Mouse (Mus musculus) thymus, adult 2 months (tissue): ENCODE measurements around the gene Nlrp3. TPM values are rescaled to one million over a fixed set of nuclear protein-coding genes. Genes with fewer than 3 reads are reported as not detected.

Source experiments
- DNase-seq: peaks from one replicate; pipeline ENCODE4 v3.0.0; 2021
- H3K27ac ChIP-seq: fragments of 200-500 bp; 2 replicates; pipeline ENCODE4 v1.5.1; 2012; ENCODE audit warnings: low read length, control low read depth; ENCODE audit not compliant: control insufficient read depth, insufficient read depth
- H3K27me3 ChIP-seq: fragments of 200-500 bp; 2 replicates; pipeline ENCODE4 v1.6.1; 2012; ENCODE audit warnings: mild to moderate bottlenecking, low read length, moderate library complexity, mixed read lengths; ENCODE audit not compliant: control insufficient read depth, insufficient read depth
- H3K36me3 ChIP-seq: fragments of 200-500 bp; 2 replicates; pipeline ENCODE4 v1.6.1; 2012; ENCODE audit warnings: mild to moderate bottlenecking, low read length, moderate library complexity; ENCODE audit not compliant: control insufficient read depth, insufficient read depth
- H3K4me1 ChIP-seq: fragments of 200-500 bp; replicated peaks from 2 replicates; pipeline ENCODE4 v1.6.1; 2012; ENCODE audit warnings: low read length; ENCODE audit not compliant: control insufficient read depth, insufficient read depth
- H3K4me3 ChIP-seq: fragments of 200-500 bp; 2 replicates; pipeline ENCODE4 v1.5.1; 2012; ENCODE audit warnings: mild to moderate bottlenecking, low read length, control low read depth, moderate library complexity; ENCODE audit not compliant: control insufficient read depth, insufficient read depth
- CTCF ChIP-seq: fragments of 200-500 bp; IDR thresholded peaks from 2 replicates; pipeline ENCODE4 v1.5.1; 2012; ENCODE audit warnings: mild to moderate bottlenecking, control low read depth, low read length, moderate library complexity, borderline replicate concordance; ENCODE audit not compliant: control insufficient read depth, poor library complexity, insufficient read depth; ENCODE audit errors: extremely low read depth
- POLR2A ChIP-seq: fragments of 200-500 bp; IDR thresholded peaks from 2 replicates; pipeline ENCODE4 v1.6.1; 2012; ENCODE audit warnings: mild to moderate bottlenecking, low read length, control low read depth, moderate library complexity; ENCODE audit not compliant: control insufficient read depth, poor library complexity, insufficient read depth; ENCODE audit errors: extremely low read depth
- WGBS: fragments of 180-500 bp; shearing (Covaris S2); methylation state at CpG from one replicate; pipeline ENCODE4 v1.1.7; 2018; 5-methylcytosine and 5-hydroxymethylcytosine counted together
- polyA plus RNA-seq: library from polyadenylated mRNA; depleted of rRNA; stranded (reverse); fragments of >200 nt; gene quantifications from 2 replicates; pipeline ENCODE4 v1.2.3, GENCODE M21; 2012

Nlrp3 gene
- polyA plus RNA-seq, 1 experiment: 0.70 TPM

DNA sequence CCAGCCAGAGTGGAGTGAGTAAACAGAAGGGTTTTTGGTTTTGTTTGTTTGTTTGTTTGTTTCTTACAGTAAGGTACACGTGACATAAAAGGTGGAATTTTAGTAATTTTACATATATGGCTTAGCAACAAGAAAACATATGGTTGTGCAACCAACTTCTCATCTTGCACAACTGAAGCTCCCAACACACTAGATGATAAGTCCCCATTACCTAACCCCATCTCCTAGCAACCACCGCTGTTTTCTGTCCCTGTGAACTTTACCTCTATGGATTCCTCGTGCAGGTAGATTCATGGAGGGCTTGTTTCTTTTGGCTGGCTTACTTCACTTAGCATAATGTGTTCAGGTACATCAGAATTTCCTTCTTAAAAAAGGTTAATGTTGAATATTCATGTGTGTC is 2.0 kb downstream of the Nlrp3 start:
- WGBS: 91% methylated on average over 3 of the region's 3 CpGs
- Histone ChIP-seq H3K27me3 (no peaks in the 10 kb centered on the region), H3K4me3 (no peak overlapping the region), H3K36me3 (no peaks in the 10 kb centered on the region), H3K4me1 (no peaks in the 10 kb centered on the region), H3K27ac (no peak overlapping the region)
- TF ChIP-seq CTCF: no peak
- TF ChIP-seq POLR2A: no peak
- DNase-seq: no peak

DNA sequence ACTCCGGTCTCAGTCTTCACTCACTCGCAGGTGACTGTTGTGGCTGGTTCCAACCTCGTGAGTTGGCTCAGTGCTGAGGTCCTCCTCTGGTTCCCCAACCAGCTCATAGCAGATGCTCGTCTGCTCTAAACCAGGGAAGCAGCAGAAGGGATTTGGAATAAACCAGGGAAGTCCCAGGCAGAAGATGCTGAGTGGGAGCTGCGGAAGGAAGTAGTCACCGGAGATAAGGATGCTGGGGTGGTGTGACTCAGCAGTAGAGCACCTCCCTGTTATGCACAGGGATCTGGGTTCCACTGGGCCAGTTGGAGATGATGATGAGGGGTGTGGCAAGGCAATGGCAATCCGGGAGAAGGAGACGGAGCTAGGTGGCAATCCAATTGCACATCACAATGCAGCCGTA is 2.6 kb downstream of the Nlrp3 start:
- WGBS: 82% methylated on average over 9 of the region's 9 CpGs
- no peak overlapping the region for H3K27ac ChIP-seq
- H3K36me3 ChIP-seq: no peaks in the 10 kb centered on the region
- no peak for DNase-seq
- no peaks in the 10 kb centered on the region for H3K4me1 ChIP-seq
- H3K4me3 ChIP-seq: no peak overlapping the region
- no peaks in the 10 kb centered on the region for H3K27me3 ChIP-seq
- TF ChIP-seq POLR2A (no peak), CTCF (no peak)

- TF ChIP-seq POLR2A (no peak), CTCF (no peak)
- H3K4me1 ChIP-seq: no peaks in the 10 kb centered on the region
- 95% methylated on average over 11 of the region's 11 CpGs for WGBS
Measured at GRCm38 (mm10) chr11:59554127-59554526, 12.8 kb downstream of the Nlrp3 start.

DNA sequence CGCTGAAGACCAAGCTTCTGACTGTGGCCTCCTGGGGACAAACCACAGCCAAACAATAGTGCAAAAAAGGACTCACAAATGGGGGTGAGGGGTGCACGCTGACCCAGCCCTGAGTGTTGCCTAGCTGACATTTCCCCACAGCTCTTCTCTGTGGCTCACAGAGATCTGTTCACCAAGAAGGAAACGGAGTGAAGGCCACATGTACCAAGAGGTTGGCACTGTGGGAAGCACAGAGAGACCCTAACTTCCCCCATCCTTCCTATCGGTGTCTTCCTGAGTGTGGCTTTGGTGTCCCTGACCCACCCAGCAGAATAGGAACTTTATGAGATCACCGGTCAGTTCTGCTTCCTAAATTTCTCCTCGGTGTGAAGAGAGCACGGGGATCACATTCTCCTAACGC is 13.2 kb downstream of the Nlrp3 start:
- Histone ChIP-seq H3K4me1 (no peaks in the 10 kb centered on the region), H3K27me3 (no peaks in the 10 kb centered on the region), H3K36me3 (no peaks in the 10 kb centered on the region), H3K27ac (no peak overlapping the region), H3K4me3 (no peak overlapping the region)
- DNase-seq: no peak
- WGBS: 28% methylated on average over 8 of the region's 8 CpGs
- TF ChIP-seq CTCF (no peak), POLR2A (no peak)

More at GRCm38 (mm10) chr11:59554127-59554526, 12.8 kb downstream of the Nlrp3 start:
- Histone ChIP-seq H3K36me3 (no peaks in the 10 kb centered on the region), H3K27me3 (no peaks in the 10 kb centered on the region), H3K27ac (no peak overlapping the region), H3K4me3 (no peak overlapping the region)
- DNase-seq: no peak

DNA sequence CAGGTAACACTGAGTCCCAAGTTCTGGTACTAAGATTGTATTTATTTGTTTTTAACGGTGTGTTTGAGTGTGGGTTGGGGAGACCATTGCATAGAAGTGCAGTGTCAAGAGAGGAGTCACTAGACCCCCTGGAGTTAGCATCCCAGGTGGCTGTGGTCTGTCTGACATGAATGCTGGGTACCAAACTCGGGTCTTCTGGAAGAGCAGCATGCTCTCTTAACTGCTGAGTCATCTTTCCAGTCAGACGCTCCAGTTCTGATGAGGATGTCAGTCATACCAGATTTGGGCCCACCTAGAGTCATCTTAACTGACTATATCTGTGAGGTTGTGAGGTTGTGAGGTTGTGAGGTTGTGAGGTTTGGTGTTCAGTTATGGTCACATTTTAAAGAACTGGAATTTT is 19.5 kb downstream of the Nlrp3 start:
- no peak for DNase-seq
- TF ChIP-seq POLR2A (no peak), CTCF (no peak)
- Histone ChIP-seq H3K36me3 (no peaks in the 10 kb centered on the region), H3K27me3 (no peaks in the 10 kb centered on the region), H3K4me1 (no peaks in the 10 kb centered on the region), H3K27ac (no peak overlapping the region), H3K4me3 (no peak overlapping the region)
- WGBS: 54% methylated on average over 3 of the region's 3 CpGs

- Histone ChIP-seq H3K27ac (no peak overlapping the region), H3K4me3 (no peak overlapping the region), H3K27me3 (no peaks in the 10 kb centered on the region), H3K36me3 (no peaks in the 10 kb centered on the region), H3K4me1 (no peaks in the 10 kb centered on the region)
- WGBS: 97% methylated on average over 4 of the region's 4 CpGs
- DNase-seq: no peak
- TF ChIP-seq POLR2A (no peak), CTCF (no peak)
Measured at GRCm38 (mm10) chr11:59562336-59562735, 21.0 kb downstream of the Nlrp3 start.

- H3K36me3 ChIP-seq: no peaks in the 10 kb centered on the region
- 65% methylated on average over 9 of the region's 9 CpGs for WGBS
Measured at GRCm38 (mm10) chr11:59562837-59563236, 21.5 kb downstream of the Nlrp3 start.

More at GRCm38 (mm10) chr11:59562837-59563236, 21.5 kb downstream of the Nlrp3 start:
- TF ChIP-seq CTCF: no peak
- no peak for TF ChIP-seq POLR2A
- Histone ChIP-seq H3K27me3 (no peaks in the 10 kb centered on the region), H3K4me3 (no peak overlapping the region), H3K27ac (no peak overlapping the region), H3K4me1 (no peaks in the 10 kb centered on the region)
- no peak for DNase-seq
